Mouse (Mus musculus): ENCODE data around the gene Sgpl1. TPM values are rescaled to one million over a fixed set of nuclear protein-coding genes. Genes with fewer than 3 reads are reported as not detected.
"Not testable (repeated sequence)": the region's sequence is repeated elsewhere in the genome, so short reads cannot be mapped to it uniquely, and the experiment has no call there.

Gene Sgpl1
- polyA plus RNA-seq, 1 experiment from 2014 or later: 16.9 TPM

DNA sequence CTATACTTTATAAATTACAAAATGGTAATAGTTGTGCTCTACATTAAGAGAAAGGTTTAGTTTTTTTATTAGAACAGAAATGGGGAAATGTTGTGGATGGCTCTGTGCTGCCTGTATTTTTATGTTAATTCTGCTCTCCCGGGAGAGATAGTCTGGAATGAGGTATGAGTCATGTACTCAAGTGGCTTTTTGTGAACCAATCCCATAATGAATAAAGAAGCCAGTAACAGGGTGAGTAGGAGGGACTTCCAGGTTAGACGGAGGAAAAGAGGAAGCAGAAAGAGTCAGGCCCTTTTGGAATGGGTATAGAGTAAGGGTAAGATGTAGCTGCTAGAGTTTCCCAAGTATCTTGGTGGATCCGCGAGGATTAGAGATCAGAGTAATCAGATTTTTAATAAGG is 13.5 kb downstream of the Sgpl1 start:
- Histone ChIP-seq H3K27me3 (ENCODE audit: insufficient read depth, low read length) (no peaks in the 10 kb centered on the region), H3K9me3 (ENCODE audit: low read length) (no peaks in the 10 kb centered on the region), H3K36me3 (replicated peaks; ENCODE audit: insufficient read depth, low read length) (no peaks in the 10 kb centered on the region), H3K4me1 (ENCODE audit: insufficient read depth) (peaks cover 16% of the 10 kb centered on the region), H3K4me3 (ENCODE audit: low read depth, low read length) (no peak overlapping the region), H3K27ac (ENCODE audit: low read depth) (no peak overlapping the region), H3K4me2 (ENCODE audit: low read depth, low read length) (no peak overlapping the region), H3K9ac (replicated peaks) (no peak overlapping the region)
- TF ChIP-seq CTCF (IDR thresholded peaks at IDR 0.05; ENCODE audit: low read depth): no peak
- TF ChIP-seq EP300 (IDR thresholded peaks at IDR 0.05; ENCODE audit: low read depth): no peak
- ATAC-seq: no peak
- DNase-seq: no peak
- WGBS (ENCODE audit: insufficient replicate concordance): 65% methylated on average over 4 of the region's 4 CpGs

DNA sequence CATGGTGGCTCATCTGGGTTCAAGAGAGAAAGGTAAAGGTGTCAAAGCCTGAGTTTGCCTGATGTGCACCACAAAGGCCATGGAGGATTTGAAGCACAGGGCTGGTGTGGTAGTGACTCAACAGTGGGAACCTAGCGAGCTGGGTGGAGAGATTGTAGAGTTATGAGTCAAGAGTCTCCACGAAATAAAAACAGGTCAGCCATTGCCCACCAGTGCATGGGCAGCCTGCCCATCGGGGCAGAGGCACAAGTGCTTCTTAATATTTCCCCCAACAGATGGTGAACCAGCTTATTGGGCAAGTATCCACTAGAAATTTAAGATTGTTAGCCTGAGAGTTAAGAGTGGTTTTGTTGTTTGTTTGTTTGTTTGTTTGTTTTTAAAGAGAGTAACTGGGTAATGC is 16.5 kb downstream of the Sgpl1 start:
- DNase-seq (no peak), ATAC-seq (no peak)
- Histone ChIP-seq H3K4me2 (ENCODE audit: low read depth, low read length) (no peak overlapping the region), H3K27ac (ENCODE audit: low read depth) (no peak overlapping the region), H3K9ac (replicated peaks) (no peak overlapping the region), H3K4me3 (ENCODE audit: low read depth, low read length) (no peak overlapping the region), H3K9me3 (ENCODE audit: low read length) (no peaks in the 10 kb centered on the region), H3K27me3 (ENCODE audit: insufficient read depth, low read length) (no peaks in the 10 kb centered on the region), H3K36me3 (replicated peaks; ENCODE audit: insufficient read depth, low read length) (no peaks in the 10 kb centered on the region; the same call in 1 of the 2 replicates), H3K4me1 (ENCODE audit: insufficient read depth) (peaks cover 19% of the 10 kb centered on the region)
- 75% methylated on average over 3 of the region's 3 CpGs for WGBS (ENCODE audit: insufficient replicate concordance)
- TF ChIP-seq CTCF (IDR thresholded peaks at IDR 0.05; ENCODE audit: low read depth) (no peak), EP300 (IDR thresholded peaks at IDR 0.05; ENCODE audit: low read depth) (no peak)

DNA sequence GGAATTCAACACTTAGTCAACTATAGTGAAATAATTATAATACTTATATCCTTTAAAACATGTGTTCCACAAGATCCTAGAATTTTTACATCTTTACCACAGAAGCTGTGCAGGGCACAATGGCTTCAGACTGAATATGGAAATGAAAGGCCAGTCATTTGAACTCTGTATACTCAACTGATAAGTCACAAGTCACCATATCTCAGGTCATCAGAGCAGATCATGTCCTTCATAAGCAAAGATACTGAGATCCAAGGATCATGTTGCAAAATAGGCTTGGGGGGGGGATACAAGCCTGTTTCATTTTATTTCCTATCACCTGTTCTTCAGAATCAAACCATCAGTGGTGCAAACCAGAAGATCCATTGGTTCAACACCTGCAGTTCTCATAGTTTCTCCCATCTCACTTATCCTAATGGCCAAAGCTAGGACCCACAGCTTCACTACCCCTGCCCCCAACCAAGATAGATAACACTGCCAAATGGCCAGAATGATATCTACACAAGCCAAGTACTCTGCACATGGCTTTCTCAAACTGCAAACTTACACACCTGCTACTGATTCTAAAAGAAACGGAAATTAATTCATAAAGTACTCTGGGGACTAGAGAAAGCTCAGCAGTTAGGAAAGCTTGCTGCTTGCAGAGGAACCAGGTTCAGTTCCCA is 18.7 kb downstream of the Sgpl1 start:
- Histone ChIP-seq H3K4me3 (ENCODE audit: low read depth, low read length) (no peak overlapping the region), H3K9ac (replicated peaks) (no peak overlapping the region)

DNA sequence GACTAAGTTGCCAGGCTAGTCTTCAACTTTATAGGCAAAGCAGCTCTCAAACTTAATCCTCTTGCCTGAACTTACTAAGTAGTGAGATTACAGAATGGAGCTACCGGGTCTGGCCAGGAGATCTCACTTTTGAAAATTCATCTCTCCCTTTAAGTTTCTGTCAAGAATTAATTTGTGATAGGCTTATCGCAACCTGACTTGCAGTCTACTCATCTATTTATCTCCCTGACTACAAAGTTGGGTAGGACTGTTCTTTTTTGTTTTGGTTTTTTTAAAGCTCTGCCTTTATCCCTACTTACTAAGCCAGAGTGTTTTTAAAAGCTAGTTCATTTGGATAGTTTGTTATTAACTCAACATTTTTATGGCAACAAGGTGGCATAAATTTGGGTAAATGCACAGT is 23.0 kb downstream of the Sgpl1 start:
- H3K36me3 ChIP-seq (replicated peaks; ENCODE audit: insufficient read depth, low read length): peaks cover 12% of the 10 kb centered on the region
- no peak for DNase-seq
- H3K27ac ChIP-seq (ENCODE audit: low read depth): peak overlapping the region; percentile 64; the same call in 1 of the 2 replicates
- TF ChIP-seq EP300 (IDR thresholded peaks at IDR 0.05; ENCODE audit: low read depth) (peak; percentile 63), CTCF (IDR thresholded peaks at IDR 0.05; ENCODE audit: low read depth) (no peak)
- no peaks in the 10 kb centered on the region for H3K27me3 ChIP-seq (ENCODE audit: insufficient read depth, low read length)
- H3K9ac ChIP-seq (replicated peaks): no peak overlapping the region
- H3K4me2 ChIP-seq (ENCODE audit: low read depth, low read length): peak overlapping the region; percentile 11; the same call in 1 of the 2 replicates
- no peak for ATAC-seq
- WGBS (ENCODE audit: insufficient replicate concordance): 53% methylated on average over 2 of the region's 2 CpGs
- no peak overlapping the region for H3K4me3 ChIP-seq (ENCODE audit: low read depth, low read length)
- H3K4me1 ChIP-seq (ENCODE audit: insufficient read depth): peaks cover 26% of the 10 kb centered on the region
- no peaks in the 10 kb centered on the region for H3K9me3 ChIP-seq (ENCODE audit: low read length)

More for the DNA sequence above, 18.7 kb downstream of the Sgpl1 start:
- DNase-seq (no peak), ATAC-seq (peak; percentile 47; the same call in 1 of the 2 replicates)
- Histone ChIP-seq H3K27me3 (ENCODE audit: insufficient read depth, low read length) (no peaks in the 10 kb centered on the region), H3K36me3 (replicated peaks; ENCODE audit: insufficient read depth, low read length) (no peaks in the 10 kb centered on the region; the same call in 1 of the 2 replicates), H3K9me3 (ENCODE audit: low read length) (no peaks in the 10 kb centered on the region), H3K4me2 (ENCODE audit: low read depth, low read length) (0 out of 2 replicates have a peak overlapping the region, but pooled peaks have one; percentile 2), H3K27ac (ENCODE audit: low read depth) (no peak overlapping the region), H3K4me1 (ENCODE audit: insufficient read depth) (peaks cover 20% of the 10 kb centered on the region)
- TF ChIP-seq CTCF (IDR thresholded peaks at IDR 0.05; ENCODE audit: low read depth): no peak
- no peak for TF ChIP-seq EP300 (IDR thresholded peaks at IDR 0.05; ENCODE audit: low read depth)
- WGBS (ENCODE audit: insufficient replicate concordance): 53% methylated on average over 1 of the region's 1 CpGs

DNA sequence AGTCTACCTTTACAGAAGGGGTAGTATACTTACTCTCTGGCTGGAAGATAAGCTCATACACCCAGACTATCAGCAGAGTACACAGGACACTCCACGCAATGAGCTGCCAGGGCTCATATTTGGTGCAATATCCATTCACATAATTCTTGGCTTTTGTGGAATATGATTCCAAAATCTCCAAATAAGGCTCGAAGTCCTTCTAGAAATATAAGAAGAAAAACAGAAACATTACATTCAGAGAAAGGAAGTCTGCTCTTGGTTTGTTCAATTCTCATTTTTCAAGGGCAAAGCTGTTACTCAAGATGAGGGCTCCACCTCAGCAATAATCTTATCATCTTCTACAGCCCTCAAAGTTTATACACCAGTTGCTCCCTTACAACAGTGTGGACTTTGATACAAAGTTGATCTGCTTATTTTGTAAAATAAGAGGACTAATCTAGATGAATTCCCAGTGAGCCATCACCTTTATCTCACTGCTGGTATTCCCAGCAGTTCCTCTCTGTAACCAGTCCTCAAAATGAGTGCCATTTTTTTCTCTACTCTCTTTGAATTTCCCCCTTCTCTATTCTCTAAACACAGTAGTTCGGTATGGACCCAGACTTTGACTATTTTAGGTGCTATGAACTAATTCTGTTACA is 24.1 kb downstream of the Sgpl1 start:
- TF ChIP-seq CTCF (IDR thresholded peaks at IDR 0.05; ENCODE audit: low read depth) (no peak), EP300 (IDR thresholded peaks at IDR 0.05; ENCODE audit: low read depth) (peak; percentile 86)
- Histone ChIP-seq H3K36me3 (replicated peaks; ENCODE audit: insufficient read depth, low read length) (peaks cover 14% of the 10 kb centered on the region), H3K27ac (ENCODE audit: low read depth) (peak overlapping the region; percentile 64), H3K4me3 (ENCODE audit: low read depth, low read length) (peak overlapping the region; percentile 5; the same call in 1 of the 2 replicates), H3K9me3 (ENCODE audit: low read length) (no peaks in the 10 kb centered on the region), H3K4me1 (ENCODE audit: insufficient read depth) (peaks cover 19% of the 10 kb centered on the region), H3K9ac (replicated peaks) (0 out of 2 replicates have a peak overlapping the region, but pooled peaks have one; percentile 21), H3K27me3 (ENCODE audit: insufficient read depth, low read length) (no peaks in the 10 kb centered on the region), H3K4me2 (ENCODE audit: low read depth, low read length) (peak overlapping the region; percentile 11)
- peak; percentile 90 for ATAC-seq
- 50% methylated on average over 3 of the region's 3 CpGs for WGBS (ENCODE audit: insufficient replicate concordance)
- no peak for DNase-seq

GRCm38 (mm10) chr10:61121732-61122131 is 25.8 kb downstream of the Sgpl1 start:
- not testable (repeated sequence) for H3K9me3 ChIP-seq (ENCODE audit: low read length); ATAC-seq; DNase-seq; H3K4me3 ChIP-seq (ENCODE audit: low read depth, low read length); H3K9ac ChIP-seq (replicated peaks); H3K27me3 ChIP-seq (ENCODE audit: insufficient read depth, low read length)
- Histone ChIP-seq H3K27ac (ENCODE audit: low read depth) (peak overlapping the region; percentile 41; the same call in 1 of the 2 replicates), H3K36me3 (replicated peaks; ENCODE audit: insufficient read depth, low read length) (peaks cover 21% of the 10 kb centered on the region), H3K4me2 (ENCODE audit: low read depth, low read length) (peak overlapping the region; percentile 35), H3K4me1 (ENCODE audit: insufficient read depth) (peaks cover 15% of the 10 kb centered on the region)
- 85% methylated on average over 4 of the region's 4 CpGs for WGBS (ENCODE audit: insufficient replicate concordance)
